Mouse (Mus musculus) spleen, adult 2 months (tissue): ENCODE results near the gene Tns1.

Experiments used
- CTCF ChIP-seq: fragments of 200-500 bp; IDR thresholded peaks from 2 replicates; pipeline ENCODE4 v1.5.1; 2011; ENCODE audit warnings: mild to moderate bottlenecking, inconsistent platforms; ENCODE audit not compliant: insufficient read depth, insufficient read length, insufficient replicate concordance; ENCODE audit errors: extremely low read depth
- POLR2A ChIP-seq: fragments of 200-500 bp; IDR thresholded peaks from 2 replicates; pipeline ENCODE4 v1.6.1; 2011; ENCODE audit warnings: low read depth, low read length, inconsistent platforms

- TF ChIP-seq CTCF (no peak), POLR2A (no peak)
Measured at GRCm38 (mm10) chr1:74107931-74108618, 16.2 kb downstream of the Tns1 start.
